Mouse (Mus musculus) spleen, postnatal 4 days (tissue): ENCODE results near the gene Gm47791.
A peak's percentile ranks its signal among the peaks of the same experiment; 100 is the strongest.

ENCODE experiments used
- DNase-seq, 2 experiments: peaks; one replicate each; pipeline ENCODE4 v3.0.0; 2022; ENCODE audit warnings: low spot score in 2 of 2

Gm47791 gene

DNA sequence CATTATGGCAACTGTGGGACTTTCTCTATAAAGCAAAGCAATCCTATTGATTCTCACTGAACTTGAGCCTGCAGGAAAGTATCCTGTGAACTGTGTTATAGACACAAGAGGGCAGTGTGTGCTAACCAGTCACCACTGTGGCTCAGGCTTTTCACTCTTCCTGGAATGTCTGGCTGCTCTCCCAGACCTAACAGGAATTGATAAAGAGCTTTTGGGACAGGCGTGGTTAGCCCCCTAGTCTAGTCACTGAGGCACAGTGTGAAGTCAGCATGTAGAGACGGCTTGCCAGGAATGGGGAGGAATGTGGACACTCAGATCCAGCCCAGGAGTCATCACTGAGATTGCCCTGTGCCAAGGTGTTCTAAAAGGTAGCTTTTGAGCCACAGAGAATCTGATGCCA is 16.4 kb upstream of the Gm47791 start:
- no peak for DNase-seq

DNA sequence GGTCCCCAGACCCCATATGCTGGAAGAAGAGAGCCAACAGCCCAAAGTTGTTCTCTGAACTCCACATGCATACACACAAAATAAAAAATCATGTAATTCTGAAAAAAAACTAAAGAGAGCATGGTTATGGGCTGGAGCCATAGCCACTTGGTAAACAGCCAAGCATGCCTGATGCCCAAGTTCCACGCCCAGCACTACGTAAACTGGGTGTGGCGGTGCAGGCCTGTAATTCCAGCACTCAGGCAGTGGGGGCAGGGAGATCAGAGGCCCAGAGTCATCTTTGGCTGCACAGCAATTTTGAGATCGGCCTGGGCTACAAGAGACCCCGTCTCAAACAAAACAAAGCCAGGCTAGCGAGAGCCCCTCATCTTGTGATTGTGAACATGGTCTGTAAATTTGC is 14.5 kb upstream of the Gm47791 start:
- no peak for DNase-seq

DNA sequence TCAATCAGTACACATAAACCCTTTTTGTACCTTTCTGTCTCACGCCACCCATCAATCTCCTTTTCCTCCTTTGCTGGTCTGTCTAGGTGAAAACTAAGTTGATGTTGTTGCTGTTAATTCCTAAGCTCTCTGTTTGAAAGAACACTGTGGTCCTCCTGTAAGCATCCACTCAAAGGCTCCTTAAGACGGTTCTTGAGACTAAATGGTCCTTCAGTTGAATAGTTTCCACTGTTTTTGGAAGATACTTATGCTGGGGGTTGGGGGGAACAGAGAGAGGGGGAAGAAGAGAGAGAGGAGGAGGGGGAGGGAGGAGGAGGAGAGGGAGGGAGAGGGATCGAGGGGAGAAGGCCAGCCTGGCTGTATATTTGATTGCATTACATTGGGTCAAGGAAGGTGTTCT is 12.5 kb upstream of the Gm47791 start:
- no peak for DNase-seq

DNA sequence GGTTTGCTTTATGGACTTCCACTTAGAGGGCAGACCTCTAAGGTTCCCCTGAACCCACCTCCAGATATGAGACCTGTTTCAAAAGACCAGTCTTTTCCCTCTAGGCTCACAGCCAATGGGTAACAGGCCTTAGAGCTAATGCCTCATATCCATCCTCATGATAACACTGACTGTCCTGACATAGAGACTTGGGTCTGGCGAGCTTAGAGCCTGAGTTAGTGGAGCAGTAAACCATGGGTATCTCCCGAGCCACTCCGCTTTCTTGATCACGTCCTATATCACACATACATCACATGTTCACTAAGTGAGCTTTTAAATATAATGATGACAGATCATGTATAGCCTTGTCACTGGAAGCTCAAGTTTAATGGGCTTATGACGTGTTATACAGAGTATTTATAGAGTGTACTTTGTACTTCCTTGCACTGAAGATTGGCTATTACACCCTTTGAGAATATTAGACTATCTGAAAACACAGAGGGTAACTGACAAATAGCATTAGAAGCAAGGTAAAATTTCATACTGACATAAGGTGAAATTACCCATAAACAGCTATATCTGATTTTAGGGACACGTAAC is 8.4 kb upstream of the Gm47791 start:
- no peak for DNase-seq

DNA sequence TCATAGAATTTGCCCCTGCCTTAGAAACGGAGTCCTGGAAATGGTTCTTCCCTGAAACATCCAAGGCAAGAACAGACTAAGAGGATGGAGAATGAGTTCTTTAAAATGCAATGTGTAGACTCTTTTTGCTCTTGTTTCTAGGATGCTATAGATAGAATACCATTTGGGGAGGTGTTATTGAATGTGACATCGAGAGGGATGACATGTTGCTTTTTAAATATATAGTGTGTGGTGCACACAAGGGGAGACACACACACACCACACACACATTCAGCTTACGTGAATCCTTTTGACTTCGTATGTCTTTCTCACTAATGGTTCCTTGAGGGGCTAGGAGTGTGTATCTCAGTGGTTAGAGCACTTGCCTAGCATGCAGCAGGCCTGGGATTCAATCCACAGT is 4.2 kb upstream of the Gm47791 start:
- DNase-seq, result no peak

DNA sequence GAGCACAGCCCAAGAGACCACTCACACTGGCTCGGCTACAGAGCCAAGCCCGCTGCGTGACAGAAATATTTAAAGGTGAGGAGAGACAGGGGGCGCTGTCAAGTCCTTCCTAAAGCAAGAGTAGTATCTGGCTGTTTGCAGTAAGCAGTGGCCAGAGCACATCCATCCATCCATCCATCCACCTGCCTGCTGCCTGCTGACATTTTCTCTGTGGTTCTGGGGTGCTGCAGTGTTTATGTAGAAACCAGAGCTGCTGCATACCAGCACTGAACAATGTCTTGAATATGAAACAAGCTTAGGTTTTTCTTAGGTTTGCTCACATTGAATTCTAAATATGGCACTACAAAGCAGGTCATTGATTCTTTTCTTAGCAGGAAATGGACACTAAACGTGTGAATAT is 2.2 kb upstream of the Gm47791 start:
- DNase-seq, result no peak

DNA sequence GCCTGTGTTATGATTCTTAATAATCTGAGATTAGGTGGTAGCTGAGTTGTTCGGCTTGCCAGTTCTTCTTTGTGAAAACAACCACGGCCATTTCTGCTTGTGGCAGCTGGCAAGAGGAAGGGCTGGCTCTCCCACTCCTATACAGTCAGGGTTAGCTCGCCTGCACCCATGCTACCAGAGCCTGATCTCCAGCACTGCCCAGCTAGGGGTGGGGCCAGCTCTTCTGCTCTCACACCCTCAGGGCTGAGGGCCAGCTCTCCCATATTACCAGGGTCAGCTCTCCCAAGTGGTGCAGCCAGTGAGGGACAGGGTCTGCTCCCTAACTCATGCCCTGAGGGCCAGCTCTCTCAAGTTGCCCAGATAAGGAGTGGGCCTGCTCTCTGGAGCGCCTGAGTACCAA is 1.4 kb upstream of the Gm47791 start:
- no peak for DNase-seq

DNA sequence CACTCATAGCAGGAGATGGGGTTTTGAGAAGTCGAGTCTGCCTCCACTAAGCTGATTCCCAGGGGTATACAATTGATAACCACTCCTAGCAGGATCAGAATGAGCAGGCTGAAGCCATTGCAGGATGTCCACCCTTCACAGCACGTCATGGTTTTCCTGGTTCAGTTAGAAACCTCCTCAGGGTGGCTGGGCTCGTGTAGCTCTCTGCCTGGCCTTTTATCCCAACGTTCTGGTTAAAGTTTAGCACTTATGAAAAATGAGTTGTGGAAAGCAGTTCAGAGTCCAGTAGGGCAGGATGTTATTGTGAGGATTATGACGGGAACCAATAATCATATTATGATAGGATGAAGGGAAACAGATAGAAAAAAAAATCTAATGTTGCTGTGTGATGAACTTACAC is 2.8 kb downstream of the Gm47791 start, which contains the start of gene Tm4sf20:
Gene Tm4sf20 (minus strand): TSS at position 193 of the 400 bp plus-strand sequence.
- no peak for DNase-seq

DNA sequence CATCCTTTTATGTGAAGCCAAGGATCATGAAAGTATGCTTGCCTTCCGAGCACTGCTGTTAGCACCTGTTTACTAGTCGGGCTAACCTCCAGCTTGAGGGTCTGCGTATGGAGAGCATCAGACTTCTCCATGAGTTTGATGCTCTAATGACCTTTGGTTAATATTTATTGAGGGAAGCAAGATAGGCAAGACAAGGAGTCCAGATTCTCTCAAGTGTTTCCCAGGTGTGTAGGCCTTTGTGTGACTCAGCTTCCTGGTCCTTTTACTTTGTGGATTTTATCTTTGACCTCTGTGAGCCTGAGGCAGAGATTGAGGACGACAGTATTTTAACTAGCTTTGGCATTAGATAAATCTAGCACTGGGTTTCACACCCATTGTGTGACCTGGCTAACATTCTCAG is 4.4 kb downstream of the Gm47791 start:
- DNase-seq, result no peak

DNA sequence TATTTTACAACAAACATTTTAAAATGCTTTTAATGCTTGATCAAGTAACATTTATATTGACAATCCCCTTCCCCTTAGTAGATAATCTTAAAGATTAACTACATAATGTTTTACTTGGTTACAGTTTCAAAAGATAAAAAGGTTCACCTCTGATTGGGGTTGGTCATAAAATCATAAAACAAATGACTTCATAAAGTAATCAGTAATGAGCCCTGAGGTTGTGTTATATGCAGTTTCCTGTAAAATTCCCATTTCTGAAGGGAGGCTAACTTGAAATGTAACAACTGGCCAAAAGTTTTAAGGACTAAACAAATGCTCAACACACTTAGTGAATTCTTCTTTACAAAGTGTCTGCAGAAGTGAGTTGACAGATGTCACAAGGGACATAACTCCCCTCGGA is 4.8 kb downstream of the Gm47791 start:
- no peak for DNase-seq

DNA sequence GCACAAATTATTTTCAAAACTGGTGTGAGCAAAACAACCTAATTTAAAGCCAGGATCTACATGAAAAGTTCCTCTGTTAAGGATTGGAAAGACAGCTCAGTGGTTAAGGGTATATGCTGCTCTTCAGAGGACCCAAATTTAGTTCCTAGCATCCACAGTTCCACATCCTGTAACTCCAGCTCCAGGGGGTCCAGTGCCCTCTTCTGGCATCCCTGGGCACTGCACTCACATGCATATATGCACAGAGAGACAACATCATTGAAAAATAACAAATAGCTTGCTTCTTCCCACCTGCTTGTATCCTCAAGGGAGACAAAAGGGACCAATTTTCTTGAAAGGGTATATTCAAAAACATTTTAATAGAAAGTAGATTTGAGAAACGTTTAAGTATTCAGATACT is 8.8 kb downstream of the Gm47791 start:
- no peak for DNase-seq

DNA sequence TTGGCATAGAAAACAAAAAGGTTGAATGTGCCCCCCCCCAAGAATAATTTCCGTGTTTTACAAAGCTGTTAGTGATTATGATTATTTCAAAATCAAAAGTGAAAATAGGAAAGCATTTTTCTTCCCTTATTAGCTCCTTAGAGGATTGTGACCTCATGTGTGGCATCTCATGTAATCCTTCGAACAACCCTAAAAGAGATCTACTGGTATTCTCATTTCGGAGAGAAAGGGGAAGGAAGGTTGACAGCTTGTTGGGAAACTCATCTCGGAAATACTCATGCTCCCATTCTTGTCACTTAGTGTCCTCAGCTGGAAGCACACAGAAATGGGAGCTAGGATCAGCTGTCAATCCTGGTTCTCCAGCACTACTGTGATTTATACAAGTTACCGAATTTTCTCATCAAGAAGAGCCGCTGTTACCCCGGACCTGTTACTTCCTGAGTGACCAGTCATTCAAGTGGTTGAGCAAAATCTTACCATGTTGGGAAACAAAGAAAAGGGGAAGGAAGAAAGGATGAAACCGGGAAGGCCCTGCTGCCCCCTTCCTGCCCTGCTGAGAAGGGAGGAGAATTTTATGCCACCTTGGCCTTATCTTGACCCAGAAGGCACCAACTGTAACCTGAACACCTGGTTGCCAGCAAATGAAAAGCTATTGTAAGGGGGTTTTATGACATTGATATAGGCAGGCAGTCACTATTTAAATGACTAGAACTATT is 9.4 kb downstream of the Gm47791 start:
- DNase-seq, result no peak

DNA sequence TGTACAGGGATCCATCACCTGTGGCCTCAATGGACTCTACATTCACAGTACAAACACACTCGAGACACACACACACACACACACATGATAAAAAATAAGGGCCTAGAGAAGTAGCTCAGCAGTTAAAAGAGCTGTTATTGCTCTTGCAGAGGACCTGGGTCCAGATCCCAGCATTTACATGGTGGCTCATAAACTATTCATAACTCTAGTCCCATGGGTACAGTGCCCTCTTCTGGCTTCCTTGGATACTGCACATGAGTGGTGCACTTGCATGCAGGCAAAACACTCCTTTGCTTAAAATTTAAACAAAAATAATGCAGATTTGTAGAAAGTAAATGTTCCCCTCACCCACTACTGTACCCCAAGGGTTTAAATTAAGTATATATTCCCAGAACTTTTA is 11.5 kb downstream of the Gm47791 start:
- no peak for DNase-seq

DNA sequence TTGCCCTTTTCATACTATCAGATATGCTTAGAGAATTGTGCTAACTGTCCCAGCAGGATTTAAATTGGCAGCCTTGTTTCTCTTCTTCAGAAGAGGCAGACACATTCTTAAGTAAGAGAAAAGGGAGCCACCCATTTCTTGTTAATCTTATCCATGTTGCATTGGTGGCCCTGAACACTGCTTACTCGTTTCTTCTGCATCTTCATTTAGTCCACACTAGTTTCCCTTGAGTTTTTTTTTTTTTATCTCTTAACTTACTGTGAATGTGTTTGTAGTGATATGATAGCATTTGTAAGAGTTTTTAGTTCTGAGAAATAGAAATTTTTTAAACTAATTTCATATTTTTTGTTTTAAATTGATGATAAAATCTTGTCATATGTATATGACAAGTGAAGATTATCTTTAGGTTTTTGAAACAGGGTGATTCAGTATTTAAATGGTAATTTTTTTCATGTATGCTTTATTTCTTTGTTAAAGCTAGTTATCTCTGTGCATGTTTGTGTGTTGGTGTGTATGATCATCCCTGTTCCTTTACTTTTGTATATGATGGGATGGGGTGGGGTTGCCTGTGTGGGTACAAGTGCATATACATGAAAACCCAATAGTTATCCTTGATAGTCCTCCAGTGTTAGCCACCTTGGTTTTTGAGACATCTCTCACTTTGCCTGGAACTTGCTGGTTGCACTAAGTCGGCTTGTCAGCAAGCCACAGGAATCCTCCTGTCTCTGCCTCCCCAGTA is 23.2 kb downstream of the Gm47791 start:
- no peak for DNase-seq

DNA sequence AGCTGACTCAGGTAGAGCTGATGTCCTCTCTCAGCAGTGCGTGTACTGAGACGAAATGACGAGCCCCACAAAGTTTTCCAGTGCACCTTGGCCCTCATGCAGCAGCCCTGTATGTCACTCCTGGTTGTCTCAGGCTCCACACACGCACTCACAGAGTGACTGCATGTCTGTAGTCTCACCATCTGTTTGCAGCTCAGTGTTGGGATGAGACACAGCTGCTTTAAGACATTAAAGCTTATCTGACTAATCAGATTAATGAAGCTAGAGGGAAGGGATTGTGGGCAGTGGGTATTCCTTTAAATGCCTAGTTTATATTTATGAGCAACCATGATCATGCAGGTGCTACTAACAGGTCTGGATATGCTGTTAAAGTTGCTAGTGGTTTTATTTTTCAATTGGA is 24.6 kb downstream of the Gm47791 start:
- no peak for DNase-seq

DNA sequence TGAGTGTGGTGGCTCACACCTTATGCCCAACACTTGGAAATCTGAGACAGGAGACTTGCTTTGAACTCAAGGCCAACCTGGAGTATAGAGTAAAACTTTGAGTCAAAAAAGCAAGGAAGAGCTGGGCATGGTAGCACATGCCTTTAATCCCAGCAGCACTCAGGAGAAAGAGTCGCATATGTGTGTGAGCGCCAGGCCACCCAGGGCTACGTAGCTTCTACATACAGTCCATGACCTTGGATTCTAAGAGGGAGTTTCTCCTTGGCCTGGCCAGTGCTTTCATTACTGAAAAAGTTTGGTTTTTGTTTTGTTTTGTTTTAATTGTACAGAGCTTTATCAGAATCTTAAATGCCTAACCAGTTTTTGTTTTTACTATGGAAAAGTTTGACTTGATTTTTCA is 27.1 kb downstream of the Gm47791 start:
- DNase-seq, result no peak

DNA sequence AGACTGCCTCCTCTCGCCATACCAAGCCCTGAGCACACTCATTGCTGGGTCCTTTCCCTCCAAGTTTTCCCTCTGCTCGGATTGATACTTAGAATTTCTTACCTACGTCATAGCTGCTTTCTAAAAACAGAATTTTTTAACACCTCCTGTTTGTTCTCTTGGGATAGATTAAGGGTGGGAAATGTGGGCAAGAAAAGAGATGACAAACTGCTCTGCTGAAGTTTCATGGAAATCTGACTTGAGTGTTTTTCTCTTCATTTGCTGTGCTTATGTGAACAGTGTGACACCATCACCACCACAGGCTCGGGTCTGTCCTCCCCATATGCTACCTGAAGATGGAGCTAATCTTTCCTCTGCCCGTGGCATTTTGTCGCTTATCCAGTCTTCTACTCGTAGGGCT is 29.5 kb downstream of the Gm47791 start:
- no peak for DNase-seq

DNA sequence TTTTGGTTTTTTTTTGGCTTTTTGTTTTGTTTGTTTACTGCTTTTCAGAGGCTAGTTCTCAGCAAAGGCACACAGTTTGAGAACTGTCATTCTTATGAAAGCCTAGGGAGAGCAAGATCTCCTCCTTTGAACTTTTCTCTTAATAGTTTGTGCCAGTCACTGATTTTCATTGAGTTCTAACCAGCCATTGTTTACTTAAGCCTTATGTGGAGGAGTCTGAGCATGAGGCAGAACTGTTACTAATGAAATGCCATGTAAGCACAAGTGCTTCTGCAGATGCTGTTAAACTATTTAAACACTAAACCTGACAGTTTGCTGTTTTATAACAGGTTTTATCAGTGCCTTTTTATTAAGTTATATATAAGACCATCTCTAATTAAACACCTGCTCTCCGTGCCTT is 33.0 kb downstream of the Gm47791 start:
- no peak for DNase-seq

DNA sequence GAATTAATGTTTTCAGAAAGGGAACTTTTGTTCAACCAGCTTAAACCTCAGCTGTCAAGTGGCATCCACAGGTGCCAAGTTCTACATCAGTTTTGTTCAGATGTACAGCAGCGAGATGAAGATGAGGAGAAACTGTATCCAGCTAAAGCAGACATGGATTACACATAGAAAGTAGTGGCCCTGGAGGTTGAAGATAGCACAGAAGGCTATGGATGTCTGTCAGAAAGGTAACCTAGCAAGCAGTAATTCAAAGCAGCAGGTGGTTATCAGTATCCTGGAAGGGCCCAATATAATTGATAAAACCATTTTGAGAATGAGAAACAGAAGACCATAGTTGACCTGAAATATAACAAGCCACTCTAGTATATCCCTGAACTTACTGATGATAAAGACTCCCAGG is 37.7 kb downstream of the Gm47791 start:
- no peak for DNase-seq

DNA sequence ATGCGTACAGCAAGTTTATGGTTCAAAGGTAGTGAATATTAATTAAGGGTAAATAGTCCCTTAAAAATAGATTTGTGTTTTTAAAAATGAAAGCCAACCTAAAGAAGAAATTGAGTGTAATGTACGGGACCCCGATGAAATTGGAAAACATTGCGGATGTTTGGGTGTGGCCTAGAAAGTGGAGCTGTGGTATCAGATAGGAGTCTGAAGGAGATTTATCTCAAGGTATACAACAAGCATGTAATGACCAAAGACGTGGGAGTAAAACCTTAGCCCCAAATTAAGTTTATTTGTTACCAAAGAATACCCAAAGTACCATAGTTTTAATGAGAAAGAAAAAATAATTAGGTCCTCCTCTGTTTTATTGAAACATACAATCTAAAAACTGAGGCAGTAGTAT is 44.6 kb downstream of the Gm47791 start:
- DNase-seq, result no peak

DNA sequence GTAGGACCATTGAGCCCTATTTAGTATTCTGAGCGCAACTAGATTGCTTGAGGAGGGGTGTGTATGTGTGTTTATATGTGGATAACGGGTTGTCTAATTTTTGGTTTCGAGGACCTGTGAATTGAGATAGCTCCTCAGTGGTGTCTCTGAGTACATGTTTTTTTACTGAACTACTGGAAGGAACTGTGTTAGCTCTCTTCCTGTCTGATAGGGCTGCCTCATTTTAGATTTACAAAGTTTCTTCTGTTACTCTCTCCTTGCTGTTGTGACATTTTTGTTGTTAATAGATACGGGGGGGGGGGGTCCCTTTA is 45.2 kb downstream of the Gm47791 start:
- no peak for DNase-seq

DNA sequence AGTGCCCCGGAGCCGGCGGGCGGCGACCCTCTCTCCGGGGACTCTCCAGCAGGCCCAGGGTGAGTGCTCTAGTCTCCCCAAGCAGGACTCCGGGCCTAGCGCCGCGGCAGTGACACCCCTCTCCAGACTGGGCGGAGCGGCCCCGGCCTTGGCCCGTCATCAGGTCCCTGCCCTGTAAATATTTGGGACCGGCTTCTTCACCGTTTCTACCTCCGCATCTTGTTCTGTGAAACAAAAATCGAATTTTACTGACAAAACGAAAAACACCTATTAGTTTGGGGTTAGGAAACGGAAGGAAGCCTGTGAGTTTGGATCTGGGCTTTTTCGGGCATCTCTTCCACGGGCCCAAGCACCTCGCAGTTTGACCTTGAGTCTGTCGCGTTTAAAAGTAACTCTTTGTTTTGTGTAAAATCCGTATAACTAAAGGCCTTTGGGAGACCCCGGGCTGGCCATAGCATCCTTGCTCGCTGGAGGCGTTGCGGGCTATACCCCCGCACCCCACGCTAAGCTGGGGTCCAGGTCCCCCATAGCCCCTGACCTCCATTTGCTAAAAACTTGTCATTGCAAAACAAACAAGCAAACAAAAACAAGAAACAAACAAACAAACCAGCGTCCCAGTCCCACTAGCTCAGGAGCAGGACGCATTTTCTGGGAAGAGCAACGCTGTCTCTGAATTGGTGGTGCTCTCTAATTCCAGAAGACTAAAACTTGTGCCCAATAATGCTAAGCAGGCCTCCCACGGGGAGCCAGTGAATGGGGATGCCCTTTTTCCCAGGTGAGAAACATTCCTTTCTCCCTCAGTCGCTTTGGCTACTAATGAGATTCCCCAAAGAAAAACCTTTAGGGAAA is 45.8 kb downstream of the Gm47791 start:
- peak; percentile 16 to 67 for DNase-seq
